Mouse (Mus musculus) olfactory bulb, adult 2 months (tissue): ENCODE data around the gene Rab20.

ENCODE experiments used
- CTCF ChIP-seq: fragments of 200-500 bp; IDR thresholded peaks from 2 replicates; pipeline ENCODE4 v1.5.1; 2012; ENCODE audit warnings: low read depth, mild to moderate bottlenecking, low read length, moderate library complexity; ENCODE audit not compliant: insufficient read depth
- POLR2A ChIP-seq: fragments of 200-500 bp; IDR thresholded peaks from 2 replicates; pipeline ENCODE4 v1.6.1; 2012; ENCODE audit warnings: mild to moderate bottlenecking, low read depth, low read length, moderate library complexity; ENCODE audit not compliant: insufficient read depth

- TF ChIP-seq POLR2A (no peak), CTCF (no peak)
Observed at GRCm38 (mm10) chr8:11461847-11462246, 16.7 kb downstream of the Rab20 start.
